24 mouse cellular contexts compared by ENCODE assay signal in the genomic region with DNA sequence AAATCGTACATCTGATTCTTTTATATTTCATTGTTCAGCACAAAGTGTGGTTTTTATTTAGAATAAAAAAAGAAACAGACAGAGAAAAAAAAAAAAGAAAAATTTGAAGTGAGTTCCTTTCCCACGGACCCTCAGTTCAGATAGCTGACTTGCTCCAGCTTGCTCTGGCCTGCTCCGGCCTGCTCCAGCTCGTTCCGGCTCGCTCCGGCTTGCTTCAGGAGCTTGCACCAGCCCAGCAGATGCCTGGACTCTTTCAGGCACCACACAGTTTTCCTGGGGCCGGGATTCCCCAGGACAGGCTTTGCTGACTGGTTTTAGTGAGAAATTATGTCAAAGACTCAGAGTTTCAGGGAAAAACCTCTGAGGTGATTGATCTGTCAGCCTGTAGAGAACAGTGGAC. TPM values are rescaled to one million over a fixed set of nuclear protein-coding genes. Genes with fewer than 3 reads are reported as not detected.
A peak's percentile ranks its signal among the peaks of the same experiment; 100 is the strongest.
DNase-seq lines count a peak whose midpoint lies in the region; ATAC-seq and TF ChIP-seq lines count a peak whose summit lies in the region.
"Had no signal": no experiment of that assay in that cellular context is flagged by ENCODE, and none has a peak within 500 bp of the region (broad histone marks: within the 10 kb centered on the region; RNA-seq: fewer than 3 reads in every experiment).

No protein-coding gene starts in this region.

- DNase-seq in heart, adult 2 months: no peak
- DNase-seq in kidney, adult 2 months: peak; percentile 76
- DNase-seq in kidney, postnatal 14 days: peak; percentile 82
- no peak for DNase-seq in spleen, adult 18-20 months
- DNase-seq in yolk sac, embryonic 10.5 days (ENCODE audit: low spot score): no peak
- DNase-seq: adrenal gland, postnatal 36 days; cerebellum, adult 2 months; layer of hippocampus, postnatal 36 days; left cerebral cortex, postnatal 4 days; lung, postnatal 14 days; retina, postnatal 1 day; right cerebral cortex, postnatal 4 days; thymus, postnatal 36 days had no signal

- intact Hi-C loops in heart, adult 2 months (cut with DNase I): no loop called here

- TF ChIP-seq EP300 in heart, adult 2 months (IDR thresholded peaks at IDR 0.05; ENCODE audit: insufficient read depth, low read depth, low read length): no peak
- peak; percentile 90 for TF ChIP-seq EP300 in ES-Bruce4 (IDR thresholded peaks at IDR 0.05; ENCODE audit: insufficient read depth, low read depth, low read length)

- no peak for ATAC-seq in heart, embryonic 12.5 days (ENCODE audit: insufficient number of reproducible peaks, low FRiP score)
- no peak for ATAC-seq in hindbrain, embryonic 12.5 days (ENCODE audit: low FRiP score)
- ATAC-seq: forebrain, embryonic 16.5 days; hindbrain, embryonic 16.5 days; midbrain, embryonic 16.5 days had no signal

- no peak for TF ChIP-seq CTCF in heart, adult 2 months (IDR thresholded peaks at IDR 0.05)
- TF ChIP-seq CTCF in ES-Bruce4 (IDR thresholded peaks at IDR 0.05; ENCODE audit: low read depth, low read length): no peak
- TF ChIP-seq CTCF in kidney, adult 2 months (conservative IDR thresholded peaks at IDR 0.05; ENCODE audit: insufficient read depth, insufficient read length, low read depth, low read length): no peak

- peak overlapping the region; percentile 44; the same call in 1 of the 2 replicates for H3K9ac ChIP-seq in heart, embryonic 12.5 days
- no peak overlapping the region for H3K9ac ChIP-seq in heart, adult 2 months (ENCODE audit: low read depth, low read length)
- no peak overlapping the region for H3K9ac ChIP-seq in ES-Bruce4 (ENCODE audit: low read depth, poor library complexity, severe bottlenecking)
- H3K9ac ChIP-seq in hindbrain, embryonic 12.5 days: no peak overlapping the region
- H3K9ac ChIP-seq: embryonic facial prominence, embryonic 12.5 days; liver, embryonic 15.5 days had no signal

- WGBS in heart, embryonic 12.5 days: 70% methylated on average over 8 of the region's 8 CpGs
- WGBS in heart, adult 2 months: 78% methylated on average over 8 of the region's 8 CpGs
- 51% methylated on average over 8 of the region's 8 CpGs for WGBS in kidney, adult 2 months
- 92% methylated on average over 8 of the region's 8 CpGs for WGBS in hindbrain, embryonic 12.5 days

- peaks cover 60% of the 10 kb centered on the region for H3K36me3 ChIP-seq in heart, embryonic 12.5 days
- H3K36me3 ChIP-seq in heart, adult 2 months (ENCODE audit: control insufficient read depth, insufficient read depth, low read length): no peaks in the 10 kb centered on the region
- H3K36me3 ChIP-seq in ES-Bruce4 (ENCODE audit: control insufficient read depth, insufficient read depth, low read length, poor library complexity, severe bottlenecking): peaks cover 17% of the 10 kb centered on the region
- H3K36me3 ChIP-seq in kidney, adult 2 months (ENCODE audit: control insufficient read depth, insufficient read depth, low read length): peaks cover 6% of the 10 kb centered on the region
- peaks cover 61% of the 10 kb centered on the region for H3K36me3 ChIP-seq in hindbrain, embryonic 12.5 days

- H3K4me2 ChIP-seq in heart, embryonic 12.5 days: peak overlapping the region; percentile 61
- no peak overlapping the region for H3K4me2 ChIP-seq in hindbrain, embryonic 12.5 days (replicated peaks)
- H3K4me2 ChIP-seq: embryonic facial prominence, embryonic 12.5 days; liver, embryonic 15.5 days had no signal

- H3K4me3 ChIP-seq in heart, embryonic 12.5 days: peak overlapping the region; percentile 48; the same call in 1 of the 2 replicates
- no peak overlapping the region for H3K4me3 ChIP-seq in heart, adult 2 months
- no peak overlapping the region for H3K4me3 ChIP-seq in ES-Bruce4 (ENCODE audit: low read depth, low read length)
- no peak overlapping the region for H3K4me3 ChIP-seq in kidney, adult 2 months (ENCODE audit: insufficient read depth, low read depth, low read length)
- H3K4me3 ChIP-seq in hindbrain, embryonic 12.5 days: no peak overlapping the region
- H3K4me3 ChIP-seq: embryonic facial prominence, embryonic 12.5 days; liver, embryonic 15.5 days; megakaryocyte, embryonic 14.5 days had no signal

- H3K79me2 ChIP-seq in heart, adult 2 months (replicated peaks; ENCODE audit: control insufficient read depth, insufficient read depth, low read length): peaks cover 4% of the 10 kb centered on the region; the same call in 1 of the 2 replicates

- no peaks in the 10 kb centered on the region for H3K9me3 ChIP-seq in heart, embryonic 12.5 days (replicated peaks)
- H3K9me3 ChIP-seq in ES-Bruce4 (replicated peaks; ENCODE audit: control insufficient read depth, insufficient read depth, low read length, poor library complexity, severe bottlenecking): no peaks in the 10 kb centered on the region
- H3K9me3 ChIP-seq in hindbrain, embryonic 12.5 days (replicated peaks): no peaks in the 10 kb centered on the region
- H3K9me3 ChIP-seq: embryonic facial prominence, embryonic 12.5 days; liver, embryonic 15.5 days had no signal

- H3K27ac ChIP-seq in heart, embryonic 12.5 days (ENCODE audit: poor library complexity, severe bottlenecking): peak overlapping the region; percentile 45
- no peak overlapping the region for H3K27ac ChIP-seq in heart, adult 2 months
- H3K27ac ChIP-seq in ES-Bruce4 (ENCODE audit: insufficient read depth, low read length): no peak overlapping the region
- peak overlapping the region; percentile 5; the same call in 1 of the 2 replicates for H3K27ac ChIP-seq in kidney, adult 2 months (ENCODE audit: insufficient read depth, low read depth, low read length)
- no peak overlapping the region for H3K27ac ChIP-seq in hindbrain, embryonic 12.5 days
- H3K27ac ChIP-seq: embryonic facial prominence, embryonic 12.5 days; liver, embryonic 15.5 days had no signal

- no peaks in the 10 kb centered on the region for H3K27me3 ChIP-seq in heart, embryonic 12.5 days (replicated peaks)
- no peaks in the 10 kb centered on the region for H3K27me3 ChIP-seq in heart, adult 2 months (ENCODE audit: control insufficient read depth, insufficient read depth, low read length)
- H3K27me3 ChIP-seq in ES-Bruce4 (ENCODE audit: control insufficient read depth, insufficient read depth, low read length, poor library complexity, severe bottlenecking): no peaks in the 10 kb centered on the region
- H3K27me3 ChIP-seq in kidney, adult 2 months (replicated peaks; ENCODE audit: control insufficient read depth, insufficient read depth, low read length): no peaks in the 10 kb centered on the region
- H3K27me3 ChIP-seq in hindbrain, embryonic 12.5 days: no peaks in the 10 kb centered on the region
- H3K27me3 ChIP-seq: embryonic facial prominence, embryonic 12.5 days; liver, embryonic 15.5 days had no signal

- peaks cover 31% of the 10 kb centered on the region for H3K4me1 ChIP-seq in heart, embryonic 12.5 days (replicated peaks)
- H3K4me1 ChIP-seq in heart, adult 2 months (ENCODE audit: control insufficient read depth, insufficient read depth, low read length): no peaks in the 10 kb centered on the region; the same call in 1 of the 2 replicates
- H3K4me1 ChIP-seq in ES-Bruce4 (ENCODE audit: control insufficient read depth, insufficient read depth, low read length): peaks cover 4% of the 10 kb centered on the region
- peaks cover 19% of the 10 kb centered on the region for H3K4me1 ChIP-seq in kidney, adult 2 months (ENCODE audit: control insufficient read depth, insufficient read depth, low read length)
- H3K4me1 ChIP-seq in hindbrain, embryonic 12.5 days: peaks cover 8% of the 10 kb centered on the region

- no peak for TF ChIP-seq POLR2A in heart, adult 2 months (IDR thresholded peaks at IDR 0.05; ENCODE audit: insufficient read depth, low read depth, low read length)
- no peak for TF ChIP-seq POLR2A in ES-Bruce4 (IDR thresholded peaks at IDR 0.05; ENCODE audit: insufficient read depth, low read length)
- no peak for TF ChIP-seq POLR2A in kidney, adult 2 months (IDR thresholded peaks at IDR 0.05; ENCODE audit: low read depth, low read length)

RNA-seq across cellular contexts. Expression of a gene that starts 4.3 kb away (rescaled TPM):
- polyA plus RNA-seq in heart, embryonic 12.5 days (2016; fragmentation: Nextera tagmentation; extraction: Ambion mirVana): 22.2 and 23.4 TPM in 2 replicates
- total RNA-seq in heart, adult 2 months (2021): 1 to 10 TPM; 2.6 to 3.9 TPM
- 7.7 and 8.6 TPM in 2 replicates for polyA plus RNA-seq in heart, adult 2 months (2012; rRNA removed)
- not detected in 2 replicates for polyA plus RNA-seq in ES-Bruce4 (2011; ENCODE audit: insufficient read depth, insufficient read length, low read depth, missing spikeins)
- polyA plus RNA-seq in kidney, adult 2 months (2012; rRNA removed): 8.1 and 9.7 TPM in 2 replicates
- polyA plus RNA-seq in hindbrain, embryonic 12.5 days (2016; fragmentation: Nextera tagmentation; extraction: Ambion mirVana): 0.61 and 0.70 TPM in 2 replicates
- total RNA-seq: common myeloid progenitor, adult 5-6 weeks had no signal

RNA-seq across cellular contexts. Expression of a gene that starts 7.9 kb away (rescaled TPM):
- 2.5 TPM in 2 replicates for polyA plus RNA-seq in heart, embryonic 12.5 days (2016; fragmentation: Nextera tagmentation; extraction: Ambion mirVana)
- total RNA-seq in heart, adult 2 months (2021): 1 to 10 TPM; 7.7 to 7.8 TPM
- polyA plus RNA-seq in heart, adult 2 months (2012; rRNA removed): 4.3 and 6.3 TPM in 2 replicates
- polyA plus RNA-seq in ES-Bruce4 (2011; ENCODE audit: insufficient read depth, insufficient read length, low read depth, missing spikeins): 14.6 and 15.6 TPM in 2 replicates
- polyA plus RNA-seq in kidney, adult 2 months (2012; rRNA removed): 7.2 and 7.3 TPM in 2 replicates
- polyA plus RNA-seq in hindbrain, embryonic 12.5 days (2016; fragmentation: Nextera tagmentation; extraction: Ambion mirVana): 5.2 and 5.3 TPM in 2 replicates

RNA-seq across cellular contexts. Expression of a gene that starts 12.3 kb away (rescaled TPM):
- not detected in 2 replicates for polyA plus RNA-seq in heart, embryonic 12.5 days (2016; fragmentation: Nextera tagmentation; extraction: Ambion mirVana)
- under 1 TPM in 1 of 2 experiments, not detected in 1; 0.05 TPM for total RNA-seq in heart, adult 2 months (2021)
- 0.04 TPM in 1 of 2 replicates, not detected in the other for polyA plus RNA-seq in heart, adult 2 months (2012; rRNA removed)
- polyA plus RNA-seq in ES-Bruce4 (2011; ENCODE audit: insufficient read depth, insufficient read length, low read depth, missing spikeins): 0.40 and 0.67 TPM in 2 replicates
- 1.1 and 1.3 TPM in 2 replicates for polyA plus RNA-seq in kidney, adult 2 months (2012; rRNA removed)
- polyA plus RNA-seq in hindbrain, embryonic 12.5 days (2016; fragmentation: Nextera tagmentation; extraction: Ambion mirVana): 0.05 TPM in 1 of 2 replicates, not detected in the other
- total RNA-seq: common myeloid progenitor, adult 5-6 weeks; gastrocnemius, adult 18-20 months had no signal
- polyA plus RNA-seq: embryonic facial prominence, embryonic 12.5 days; forebrain, embryonic 16.5 days; midbrain, embryonic 16.5 days had no signal

RNA-seq across cellular contexts. Expression of a gene that starts 12.3 kb away (rescaled TPM):
- polyA plus RNA-seq in heart, embryonic 12.5 days (2016; fragmentation: Nextera tagmentation; extraction: Ambion mirVana): not detected in 2 replicates
- total RNA-seq in heart, adult 2 months (2021): under 1 TPM in 1 of 2 experiments, not detected in 1; 0.10 TPM
- polyA plus RNA-seq in heart, adult 2 months (2012; rRNA removed): 0.12 TPM in 1 of 2 replicates, not detected in the other
- not detected in 2 replicates for polyA plus RNA-seq in ES-Bruce4 (2011; ENCODE audit: insufficient read depth, insufficient read length, low read depth, missing spikeins)
- 2.1 and 2.3 TPM in 2 replicates for polyA plus RNA-seq in kidney, adult 2 months (2012; rRNA removed)
- polyA plus RNA-seq in hindbrain, embryonic 12.5 days (2016; fragmentation: Nextera tagmentation; extraction: Ambion mirVana): not detected in 2 replicates
- total RNA-seq: common myeloid progenitor, adult 5-6 weeks; layer of hippocampus, postnatal 36 days; left cerebral cortex, postnatal 4 days had no signal
- polyA plus RNA-seq: embryonic facial prominence, embryonic 12.5 days; forebrain, embryonic 16.5 days; hindbrain, embryonic 16.5 days had no signal

RNA-seq across cellular contexts. Expression of a gene that starts 23.0 kb away (rescaled TPM):
- polyA plus RNA-seq in heart, embryonic 12.5 days (2016; fragmentation: Nextera tagmentation; extraction: Ambion mirVana): 4.4 and 16.9 TPM in 2 replicates
- not detected for total RNA-seq in heart, adult 2 months (2021)
- not detected in 2 replicates for polyA plus RNA-seq in heart, adult 2 months (2012; rRNA removed)
- polyA plus RNA-seq in ES-Bruce4 (2011; ENCODE audit: insufficient read depth, insufficient read length, low read depth, missing spikeins): not detected in 2 replicates
- 0.26 TPM in 1 of 2 replicates, not detected in the other for polyA plus RNA-seq in kidney, adult 2 months (2012; rRNA removed)
- not detected in 2 replicates for polyA plus RNA-seq in hindbrain, embryonic 12.5 days (2016; fragmentation: Nextera tagmentation; extraction: Ambion mirVana)
- total RNA-seq: common myeloid progenitor, adult 5-6 weeks; gastrocnemius, adult 18-20 months had no signal

Comparison
In these comparisons a context has a peak if more than half of its experiments do, and no peak if none do; other contexts are left out.
1. H3K27ac ChIP-seq: peak in heart, embryonic 12.5 days (single experiment) and kidney, adult 2 months (single experiment); none in heart, adult 2 months (single experiment), ES-Bruce4 (single experiment) and hindbrain, embryonic 12.5 days (single experiment).
2. DNase-seq: peak in kidney, adult 2 months (single experiment) and kidney, postnatal 14 days (single experiment); none in heart, adult 2 months (0 of 2), spleen, adult 18-20 months (0 of 2) and yolk sac, embryonic 10.5 days (single experiment).